Mouse (Mus musculus) central nervous system, embryonic 14 days (tissue): ENCODE data around the gene Ap2s1. TPM values are rescaled to one million over a fixed set of nuclear protein-coding genes. Genes with fewer than 3 reads are reported as not detected.

Source experiments
- polyA plus RNA-seq: library from polyadenylated mRNA; depleted of rRNA; stranded (reverse); fragments of >200 nt; gene quantifications from 2 replicates; pipeline ENCODE4 v1.2.3, GENCODE M21; 2012; rRNA removed

Gene Ap2s1
- 389 and 393 TPM in 2 replicates for polyA plus RNA-seq

GRCm38 (mm10) chr7:16738073-16738696 lies at the start of gene Ap2s1:
TSS of gene Ap2s1 (plus strand) at chr7:16738410.

GRCm38 (mm10) chr7:16721629-16722028 lies 16.6 kb upstream of the Ap2s1 start, which contains the start of gene Ceacam9:
TSS of gene Ceacam9 (plus strand) at chr7:16721929.

GRCm38 (mm10) chr7:16780825-16781554 lies 42.8 kb downstream of the Ap2s1 start, which contains the start of gene Slc1a5:
TSS of gene Slc1a5 (plus strand) at chr7:16781340.

Other genes starting within 250 kb of the Ap2s1 start
- 42.4 and 46.2 TPM in 2 replicates for gene Arhgap35, start 123.4 kb upstream of the Ap2s1 start, polyA plus RNA-seq
- not detected in 2 replicates for gene Ceacam15, start 62.7 kb upstream of the Ap2s1 start, polyA plus RNA-seq
- gene Ceacam9, start 16.5 kb upstream of the Ap2s1 start, polyA plus RNA-seq = not detected in 2 replicates
- 28.1 and 32.5 TPM in 2 replicates for gene Slc1a5, start 42.9 kb downstream of the Ap2s1 start, polyA plus RNA-seq
- 249 and 272 TPM in 2 replicates for gene Strn4, start 77.5 kb downstream of the Ap2s1 start, polyA plus RNA-seq
- gene Fkrp, start 78.3 kb downstream of the Ap2s1 start, polyA plus RNA-seq = 38.0 and 40.7 TPM in 2 replicates
- 13.3 and 16.4 TPM in 2 replicates for gene Prkd2, start 104.5 kb downstream of the Ap2s1 start, polyA plus RNA-seq
- 34.5 and 44.4 TPM in 2 replicates for gene Dact3, start 136.9 kb downstream of the Ap2s1 start, polyA plus RNA-seq
- 14.1 and 22.2 TPM in 2 replicates for gene Gng8, start 153.4 kb downstream of the Ap2s1 start, polyA plus RNA-seq
- gene Ptgir, start 168.1 kb downstream of the Ap2s1 start, polyA plus RNA-seq = 0.52 and 1.1 TPM in 2 replicates
- 537 and 560 TPM in 2 replicates for gene Calm3, start 185.7 kb downstream of the Ap2s1 start, polyA plus RNA-seq
- gene Pnmal2, start 206.3 kb downstream of the Ap2s1 start, polyA plus RNA-seq = 53.0 and 56.7 TPM in 2 replicates
- 23.7 and 27.1 TPM in 2 replicates for gene Pnmal1, start 221.3 kb downstream of the Ap2s1 start, polyA plus RNA-seq
- gene Gm42372, start 244.7 kb downstream of the Ap2s1 start, polyA plus RNA-seq = 7.9 and 10.3 TPM in 2 replicates